Mouse (Mus musculus) left cerebral cortex, adult 9 months (tissue): ENCODE measurements around the gene Setd5.

Source experiments
- DNase-seq, 2 experiments: peaks; one replicate each; pipeline ENCODE4 v3.0.0; 2022; ENCODE audit warnings: low spot score in 2 of 2

Setd5 gene

GRCm38 (mm10) chr6:113076686-113077516, at the start of gene Setd5:
Gene Setd5 (plus strand): TSS chr6:113077365.
- DNase-seq, result peak; percentile 94 to 96

- DNase-seq, result no peak
Observed at GRCm38 (mm10) chr6:113027446-113027845, 49.7 kb upstream of the Setd5 start.

GRCm38 (mm10) chr6:113029006-113029405, 48.2 kb upstream of the Setd5 start:
- DNase-seq, result no peak

- no peak for DNase-seq
Observed at GRCm38 (mm10) chr6:113030553-113030952, 46.6 kb upstream of the Setd5 start.

GRCm38 (mm10) chr6:113030970-113031660, 46.0 kb upstream of the Setd5 start:
- no peak for DNase-seq

- no peak for DNase-seq
Observed at GRCm38 (mm10) chr6:113032121-113032520, 45.0 kb upstream of the Setd5 start.

GRCm38 (mm10) chr6:113033185-113033584, 44.0 kb upstream of the Setd5 start:
- no peak for DNase-seq

- no peak for DNase-seq
Observed at GRCm38 (mm10) chr6:113034466-113034865, 42.7 kb upstream of the Setd5 start.

- DNase-seq, result no peak
Observed at GRCm38 (mm10) chr6:113036463-113037175, 40.5 kb upstream of the Setd5 start.

GRCm38 (mm10) chr6:113037946-113038734, 39.0 kb upstream of the Setd5 start:
- peak in 1 of 2 experiments; percentile 80 for DNase-seq

GRCm38 (mm10) chr6:113038735-113039058, 38.5 kb upstream of the Setd5 start:
- no peak for DNase-seq

GRCm38 (mm10) chr6:113040319-113040718, 36.8 kb upstream of the Setd5 start:
- no peak for DNase-seq

- DNase-seq, result no peak
Observed at GRCm38 (mm10) chr6:113041215-113041990, 35.8 kb upstream of the Setd5 start.

- DNase-seq, result no peak
Observed at GRCm38 (mm10) chr6:113045575-113045974, 31.6 kb upstream of the Setd5 start.

GRCm38 (mm10) chr6:113046041-113046975, 30.9 kb upstream of the Setd5 start, which contains the start of gene Thumpd3:
Gene Thumpd3 (plus strand): TSS chr6:113046225.
- DNase-seq, result peak; percentile 84 to 97

- DNase-seq, result no peak
Observed at GRCm38 (mm10) chr6:113047016-113047746, 30.0 kb upstream of the Setd5 start.

- no peak for DNase-seq
Observed at GRCm38 (mm10) chr6:113048371-113048770, 28.8 kb upstream of the Setd5 start.

- no peak for DNase-seq
Observed at GRCm38 (mm10) chr6:113049159-113049558, 28.0 kb upstream of the Setd5 start.

- DNase-seq, result no peak
Observed at GRCm38 (mm10) chr6:113052972-113053371, 24.2 kb upstream of the Setd5 start.
